Mouse (Mus musculus) heart, postnatal 10 days (tissue): ENCODE measurements around the gene Olfr263. TPM values are rescaled to one million over a fixed set of nuclear protein-coding genes. Genes with fewer than 3 reads are reported as not detected.

Experiments
- total RNA-seq, 2 experiments: library from RNA; stranded (reverse); gene quantifications; 2 replicates each; pipeline ENCODE4 v1.2.3; 2021

Gene Olfr263
- total RNA-seq, 2 experiments from 2014 or later, result not detected

Other genes with a start within 250 kb of the Olfr263 start
- not detected for gene Olfr1370, start 54.7 kb upstream of the Olfr263 start, total RNA-seq
- not detected for gene Olfr1369-ps1, start 18.2 kb upstream of the Olfr263 start, total RNA-seq
- gene Olfr1368, start 16.2 kb downstream of the Olfr263 start, total RNA-seq, result not detected
- gene Trim27, start 49.8 kb downstream of the Olfr263 start, total RNA-seq, result 10 to 100 TPM; 26.9 to 33.6 TPM
- not detected for gene Gpx5, start 163.1 kb downstream of the Olfr263 start, total RNA-seq
- gene Gpx6, start 182.5 kb downstream of the Olfr263 start, total RNA-seq, result not detected
- gene Olfr1367, start 217.3 kb downstream of the Olfr263 start, total RNA-seq, result not detected
- gene Zscan12, start 233.2 kb downstream of the Olfr263 start, total RNA-seq, result 1 to 10 TPM; 6.3 to 7.1 TPM